In genomic region chr9:89578422-89578821, GRCm38 (mm10) we compare ENCODE assay signal across 23 mouse cellular contexts. TPM values are rescaled to one million over a fixed set of nuclear protein-coding genes. Genes with fewer than 3 reads are reported as not detected.
DNase-seq lines count a peak whose midpoint lies in the region; ATAC-seq and TF ChIP-seq lines count a peak whose summit lies in the region.
"Had no signal": no experiment of that assay in that cellular context is flagged by ENCODE, and none has a peak within 500 bp of the region (broad histone marks: within the 10 kb centered on the region; RNA-seq: fewer than 3 reads in every experiment).

No protein-coding gene starts in this region.

- peak; percentile 84 to 86 for DNase-seq in cerebellum, postnatal 10 days
- no peak for DNase-seq in cerebellum, adult 11 months
- peak; percentile 11 for DNase-seq in forebrain, embryonic 14.5 days (ENCODE audit: low spot score)
- no peak for DNase-seq in forebrain, embryonic 10.5 days (ENCODE audit: extremely low spot score, low spot score)
- DNase-seq in forebrain, postnatal 0 days: peak; percentile 26
- DNase-seq: adrenal gland, postnatal 10 days; B cell, adult 2 months; gastrocnemius, postnatal 36 days; heart, adult 11 months; heart, postnatal 4 days; kidney, adult 2 months had no signal

- 80% methylated on average over 5 of the region's 5 CpGs for WGBS in forebrain, embryonic 14.5 days
- WGBS in forebrain, embryonic 10.5 days: 96% methylated on average over 5 of the region's 5 CpGs
- WGBS in midbrain, embryonic 16.5 days: 86% methylated on average over 5 of the region's 5 CpGs
- WGBS in midbrain, embryonic 15.5 days: 91% methylated on average over 5 of the region's 5 CpGs
- 67% methylated on average over 5 of the region's 5 CpGs for WGBS in forebrain, postnatal 0 days
- 94% methylated on average over 5 of the region's 5 CpGs for WGBS in hindbrain, embryonic 12.5 days

- no peak overlapping the region for H3K9ac ChIP-seq in forebrain, embryonic 14.5 days (ENCODE audit: low read length)
- H3K9ac ChIP-seq in midbrain, embryonic 16.5 days (ENCODE audit: low read depth, low read length): no peak overlapping the region
- no peak overlapping the region for H3K9ac ChIP-seq in midbrain, embryonic 15.5 days
- no peak overlapping the region for H3K9ac ChIP-seq in forebrain, postnatal 0 days
- H3K9ac ChIP-seq in hindbrain, embryonic 12.5 days: no peak overlapping the region
- H3K9ac ChIP-seq: embryonic facial prominence, embryonic 12.5 days; heart, embryonic 13.5 days; hindbrain, embryonic 13.5 days had no signal

- no peak overlapping the region for H3K4me3 ChIP-seq in forebrain, embryonic 14.5 days (ENCODE audit: low read depth, low read length)
- H3K4me3 ChIP-seq in forebrain, embryonic 10.5 days: no peak overlapping the region
- no peak overlapping the region for H3K4me3 ChIP-seq in midbrain, embryonic 16.5 days (ENCODE audit: low read depth, low read length)
- no peak overlapping the region for H3K4me3 ChIP-seq in midbrain, embryonic 15.5 days
- no peak overlapping the region for H3K4me3 ChIP-seq in forebrain, postnatal 0 days (ENCODE audit: low read depth, low read length)
- H3K4me3 ChIP-seq in hindbrain, embryonic 12.5 days: no peak overlapping the region
- H3K4me3 ChIP-seq: embryonic facial prominence, embryonic 12.5 days; heart, embryonic 13.5 days; hindbrain, embryonic 13.5 days had no signal

- no peak for ATAC-seq in forebrain, embryonic 14.5 days
- 0 out of 2 replicates have a peak, but pooled peaks have one; percentile 8 for ATAC-seq in midbrain, embryonic 16.5 days
- ATAC-seq in midbrain, embryonic 15.5 days (replicated peaks): no peak
- ATAC-seq in forebrain, postnatal 0 days: peak; percentile 65
- ATAC-seq in hindbrain, embryonic 12.5 days (ENCODE audit: low FRiP score): no peak
- ATAC-seq: CD4-positive, CD25-positive, alpha-beta regulatory T cell, adult 4 months; intestine, embryonic 16.5 days had no signal

- H3K4me2 ChIP-seq in forebrain, embryonic 14.5 days (ENCODE audit: low read length): no peak overlapping the region
- H3K4me2 ChIP-seq in midbrain, embryonic 16.5 days (ENCODE audit: low read length): no peak overlapping the region
- H3K4me2 ChIP-seq in midbrain, embryonic 15.5 days: no peak overlapping the region
- H3K4me2 ChIP-seq in forebrain, postnatal 0 days (ENCODE audit: low read depth): no peak overlapping the region
- no peak overlapping the region for H3K4me2 ChIP-seq in hindbrain, embryonic 12.5 days (replicated peaks)
- H3K4me2 ChIP-seq: embryonic facial prominence, embryonic 12.5 days; heart, embryonic 13.5 days; hindbrain, embryonic 13.5 days had no signal

- no peaks in the 10 kb centered on the region for H3K9me3 ChIP-seq in forebrain, embryonic 14.5 days (replicated peaks; ENCODE audit: control insufficient read depth, low read length)
- H3K9me3 ChIP-seq in forebrain, embryonic 10.5 days: no peaks in the 10 kb centered on the region
- H3K9me3 ChIP-seq in midbrain, embryonic 16.5 days (replicated peaks; ENCODE audit: control insufficient read depth, low read length, poor library complexity, severe bottlenecking): no peaks in the 10 kb centered on the region
- no peaks in the 10 kb centered on the region for H3K9me3 ChIP-seq in midbrain, embryonic 15.5 days
- no peaks in the 10 kb centered on the region for H3K9me3 ChIP-seq in forebrain, postnatal 0 days (ENCODE audit: low read length)
- no peaks in the 10 kb centered on the region for H3K9me3 ChIP-seq in hindbrain, embryonic 12.5 days (replicated peaks)
- H3K9me3 ChIP-seq: embryonic facial prominence, embryonic 12.5 days; heart, embryonic 13.5 days; hindbrain, embryonic 13.5 days had no signal

- no peaks in the 10 kb centered on the region for H3K27me3 ChIP-seq in forebrain, embryonic 14.5 days (replicated peaks; ENCODE audit: control insufficient read depth, insufficient read depth, low read length)
- no peaks in the 10 kb centered on the region for H3K27me3 ChIP-seq in forebrain, embryonic 10.5 days (ENCODE audit: poor library complexity, severe bottlenecking)
- no peaks in the 10 kb centered on the region for H3K27me3 ChIP-seq in midbrain, embryonic 16.5 days (ENCODE audit: control insufficient read depth, insufficient read depth, low read depth, low read length)
- H3K27me3 ChIP-seq in midbrain, embryonic 15.5 days (replicated peaks): no peaks in the 10 kb centered on the region
- H3K27me3 ChIP-seq in forebrain, postnatal 0 days (ENCODE audit: insufficient read depth, low read length): no peaks in the 10 kb centered on the region
- no peaks in the 10 kb centered on the region for H3K27me3 ChIP-seq in hindbrain, embryonic 12.5 days
- H3K27me3 ChIP-seq: embryonic facial prominence, embryonic 12.5 days; heart, embryonic 13.5 days; hindbrain, embryonic 13.5 days had no signal

- no peaks in the 10 kb centered on the region for H3K4me1 ChIP-seq in forebrain, embryonic 14.5 days (ENCODE audit: control insufficient read depth, insufficient read depth, low read length)
- H3K4me1 ChIP-seq in forebrain, embryonic 10.5 days: no peaks in the 10 kb centered on the region
- H3K4me1 ChIP-seq in midbrain, embryonic 16.5 days (ENCODE audit: control insufficient read depth, insufficient read depth, low read length): no peaks in the 10 kb centered on the region
- H3K4me1 ChIP-seq in midbrain, embryonic 15.5 days: no peaks in the 10 kb centered on the region
- H3K4me1 ChIP-seq in forebrain, postnatal 0 days (ENCODE audit: insufficient read depth): no peaks in the 10 kb centered on the region
- H3K4me1 ChIP-seq in hindbrain, embryonic 12.5 days: no peaks in the 10 kb centered on the region
- H3K4me1 ChIP-seq: embryonic facial prominence, embryonic 12.5 days; heart, embryonic 13.5 days; hindbrain, embryonic 13.5 days had no signal

- no peak for TF ChIP-seq CTCF in forebrain, postnatal 0 days (IDR thresholded peaks at IDR 0.05; ENCODE audit: low read depth)

- no peak overlapping the region for H3K27ac ChIP-seq in forebrain, embryonic 14.5 days (ENCODE audit: low read depth, low read length)
- H3K27ac ChIP-seq in forebrain, embryonic 10.5 days: no peak overlapping the region
- no peak overlapping the region for H3K27ac ChIP-seq in midbrain, embryonic 16.5 days (ENCODE audit: low read length)
- H3K27ac ChIP-seq in midbrain, embryonic 15.5 days: no peak overlapping the region
- no peak overlapping the region for H3K27ac ChIP-seq in forebrain, postnatal 0 days (ENCODE audit: low read depth, low read length)
- no peak overlapping the region for H3K27ac ChIP-seq in hindbrain, embryonic 12.5 days
- H3K27ac ChIP-seq: embryonic facial prominence, embryonic 12.5 days; heart, embryonic 13.5 days; hindbrain, embryonic 13.5 days had no signal

- H3K36me3 ChIP-seq in forebrain, embryonic 14.5 days (ENCODE audit: control insufficient read depth, insufficient read depth, low read length): no peaks in the 10 kb centered on the region
- no peaks in the 10 kb centered on the region for H3K36me3 ChIP-seq in forebrain, embryonic 10.5 days (replicated peaks)
- no peaks in the 10 kb centered on the region for H3K36me3 ChIP-seq in midbrain, embryonic 16.5 days (ENCODE audit: control insufficient read depth, insufficient read depth, low read length)
- no peaks in the 10 kb centered on the region for H3K36me3 ChIP-seq in midbrain, embryonic 15.5 days (replicated peaks)
- no peaks in the 10 kb centered on the region for H3K36me3 ChIP-seq in forebrain, postnatal 0 days (ENCODE audit: insufficient read depth)
- H3K36me3 ChIP-seq in hindbrain, embryonic 12.5 days: no peaks in the 10 kb centered on the region
- H3K36me3 ChIP-seq: embryonic facial prominence, embryonic 12.5 days; G1E; heart, embryonic 13.5 days; hindbrain, embryonic 13.5 days had no signal

RNA-seq across cellular contexts. Expression of gene Minar1, which starts 44.5 kb away (rescaled TPM):
- 0.39 and 0.56 TPM in 2 replicates for polyA plus RNA-seq in forebrain, embryonic 14.5 days (2014; fragmentation: Nextera tagmentation; extraction: Ambion mirVana)
- polyA plus RNA-seq in forebrain, embryonic 10.5 days (2016; fragmentation: Nextera tagmentation; extraction: Ambion mirVana): 0.04 and 0.20 TPM in 2 replicates
- polyA plus RNA-seq in midbrain, embryonic 16.5 days (2015; fragmentation: Nextera tagmentation; extraction: Ambion mirVana): 2.3 TPM in 2 replicates
- polyA plus RNA-seq in midbrain, embryonic 15.5 days (2015; fragmentation: Nextera tagmentation; extraction: Ambion mirVana): 1.9 and 2.0 TPM in 2 replicates
- 9.2 and 10.1 TPM in 2 replicates for total RNA-seq in forebrain, postnatal 0 days (2014; rRNA removed)
- polyA plus RNA-seq in forebrain, postnatal 0 days (2015; fragmentation: Nextera tagmentation; extraction: Ambion mirVana): 1.6 and 2.7 TPM in 2 replicates
- polyA plus RNA-seq in hindbrain, embryonic 12.5 days (2016; fragmentation: Nextera tagmentation; extraction: Ambion mirVana): 0.97 and 1.1 TPM in 2 replicates
- total RNA-seq: common myeloid progenitor, adult 5-6 weeks; gastrocnemius, adult 8-10 months; gastrocnemius, postnatal 36 days had no signal
- polyA plus RNA-seq: CD4-positive, CD25-positive, alpha-beta regulatory T cell, adult 4 months; G1E; heart, postnatal 0 days had no signal

Comparison
In these comparisons a context has a peak if more than half of its experiments do, and no peak if none do; other contexts are left out.
1. DNase-seq: peak in cerebellum, postnatal 10 days (2 of 2), forebrain, embryonic 14.5 days (single experiment) and forebrain, postnatal 0 days (single experiment); none in cerebellum, adult 11 months (single experiment) and forebrain, embryonic 10.5 days (single experiment).
2. ATAC-seq: peak in midbrain, embryonic 16.5 days (single experiment) and forebrain, postnatal 0 days (single experiment); none in forebrain, embryonic 14.5 days (single experiment), midbrain, embryonic 15.5 days (single experiment) and hindbrain, embryonic 12.5 days (single experiment).